Mouse (Mus musculus): ENCODE data around the gene Fank1.

Fank1 gene

GRCm38 (mm10) chr7:133891298-133891697 lies 114.6 kb downstream of the Fank1 start:
- no peak for DNase-seq (ENCODE audit: low read depth, low spot score)

GRCm38 (mm10) chr7:133891796-133892195 lies 115.1 kb downstream of the Fank1 start:
- DNase-seq (ENCODE audit: low read depth, low spot score) = no peak

- DNase-seq (ENCODE audit: low read depth, low spot score) = no peak
These were observed 122.7 kb downstream of the Fank1 start for GRCm38 (mm10) chr7:133899391-133899790.

- no peak for DNase-seq (ENCODE audit: low read depth, low spot score)
These were observed 132.3 kb downstream of the Fank1 start for GRCm38 (mm10) chr7:133908966-133909365.

GRCm38 (mm10) chr7:133909833-133910375 lies 133.2 kb downstream of the Fank1 start:
- no peak for DNase-seq (ENCODE audit: low read depth, low spot score)

GRCm38 (mm10) chr7:133911881-133912280 lies 135.2 kb downstream of the Fank1 start:
- DNase-seq (ENCODE audit: low read depth, low spot score) = no peak

- no peak for DNase-seq (ENCODE audit: low read depth, low spot score)
These were observed 139.6 kb downstream of the Fank1 start for GRCm38 (mm10) chr7:133916230-133916629.

- no peak for DNase-seq (ENCODE audit: low read depth, low spot score)
These were observed 142.6 kb downstream of the Fank1 start for GRCm38 (mm10) chr7:133919306-133919705.

GRCm38 (mm10) chr7:133919918-133920317 lies 143.3 kb downstream of the Fank1 start:
- no peak for DNase-seq (ENCODE audit: low read depth, low spot score)

- DNase-seq (ENCODE audit: low read depth, low spot score) = no peak
These were observed 144.1 kb downstream of the Fank1 start for GRCm38 (mm10) chr7:133920724-133921123.

- no peak for DNase-seq (ENCODE audit: low read depth, low spot score)
These were observed 144.6 kb downstream of the Fank1 start for GRCm38 (mm10) chr7:133921291-133921690.

- no peak for DNase-seq (ENCODE audit: low read depth, low spot score)
These were observed 147.3 kb downstream of the Fank1 start for GRCm38 (mm10) chr7:133923994-133924393.

GRCm38 (mm10) chr7:133925771-133926170 lies 149.1 kb downstream of the Fank1 start:
- no peak for DNase-seq (ENCODE audit: low read depth, low spot score)

GRCm38 (mm10) chr7:133928981-133929380 lies 152.3 kb downstream of the Fank1 start:
- no peak for DNase-seq (ENCODE audit: low read depth, low spot score)

Data from retina, postnatal 7 days (tissue).